Mouse (Mus musculus) G1E (cell line): ENCODE results near the gene Megf6. TPM values are rescaled to one million over a fixed set of nuclear protein-coding genes. Genes with fewer than 3 reads are reported as not detected.

Source experiments
- ATAC-seq: 2 replicates; pipeline ENCODE4 v1.8.0; 2016; ENCODE audit warnings: mild to moderate bottlenecking; ENCODE audit not compliant: insufficient number of reproducible peaks, poor library complexity, low FRiP score, severe bottlenecking; ENCODE audit errors: extremely low read depth
- DNase-seq: peaks from one replicate; pipeline ENCODE4 v3.0.0; 2012; ENCODE audit warnings: low spot score
- H3K27me3 ChIP-seq: 2 replicates; pipeline ENCODE4 v1.6.1; 2012; ENCODE audit warnings: mild to moderate bottlenecking, low read length, inconsistent platforms; ENCODE audit not compliant: insufficient read depth
- H3K36me3 ChIP-seq: replicated peaks from 2 replicates; pipeline ENCODE3; 2012; ENCODE audit warnings: mild to moderate bottlenecking, inconsistent platforms
- H3K4me1 ChIP-seq: 2 replicates; pipeline ENCODE4 v1.6.1; 2012; ENCODE audit warnings: low read depth, low read length, inconsistent platforms, mixed read lengths; ENCODE audit not compliant: insufficient read depth
- H3K4me3 ChIP-seq: 2 replicates; pipeline ENCODE4 v1.5.1; 2012; ENCODE audit warnings: low read depth, mild to moderate bottlenecking, inconsistent platforms, low read length, moderate library complexity, mixed read lengths
- H3K9me3 ChIP-seq: replicated peaks from 2 replicates; pipeline ENCODE4 v1.6.1; 2012; ENCODE audit warnings: inconsistent platforms
- CTCF ChIP-seq: IDR thresholded peaks from 2 replicates; pipeline ENCODE4 v1.5.1; 2012; ENCODE audit warnings: low read depth, low read length, inconsistent platforms, mixed read lengths
- GATA1 ChIP-seq: IDR thresholded peaks from 2 replicates; pipeline ENCODE4 v1.6.1; 2012; ENCODE audit warnings: borderline replicate concordance, low read length, inconsistent platforms, mixed read lengths
- GATA2 ChIP-seq: IDR thresholded peaks from 2 replicates; pipeline ENCODE4 v1.6.1; 2012; ENCODE audit warnings: low read depth, low read length, inconsistent platforms, borderline replicate concordance
- POLR2AphosphoS5 ChIP-seq: IDR thresholded peaks from 2 replicates; pipeline ENCODE4 v1.6.1; 2012; ENCODE audit warnings: low read depth, low read length, inconsistent platforms; ENCODE audit not compliant: insufficient replicate concordance
- TAL1 ChIP-seq: conservative IDR thresholded peaks from 2 replicates; pipeline ENCODE4 v1.6.1; 2012; ENCODE audit warnings: low read depth, low read length, inconsistent platforms, mixed read lengths
- polyA plus RNA-seq: library from polyadenylated mRNA; stranded (reverse); fragments of >175 nt; gene quantifications from 2 replicates; pipeline ENCODE4 v1.2.3, GENCODE M21; 2012
- total RNA-seq, 2 experiments: library from RNA; stranded (forward) in 1 of 2; stranded (reverse) in 1 of 2; fragments of 200-1000 nt in 1 of 2; fragments of >200 nt in 1 of 2; fragmentation: Nextera tagmentation in 1 of 2; gene quantifications; 2 replicates each; pipeline ENCODE4 v1.2.3; 2014 to 2017

Gene Megf6
- total RNA-seq (2014; fragmentation: Nextera tagmentation) (not detected in 2 replicates), total RNA-seq (2017) (0.05 and 0.23 TPM in 2 replicates), polyA plus RNA-seq (0.01 and 0.07 TPM in 2 replicates)

DNA sequence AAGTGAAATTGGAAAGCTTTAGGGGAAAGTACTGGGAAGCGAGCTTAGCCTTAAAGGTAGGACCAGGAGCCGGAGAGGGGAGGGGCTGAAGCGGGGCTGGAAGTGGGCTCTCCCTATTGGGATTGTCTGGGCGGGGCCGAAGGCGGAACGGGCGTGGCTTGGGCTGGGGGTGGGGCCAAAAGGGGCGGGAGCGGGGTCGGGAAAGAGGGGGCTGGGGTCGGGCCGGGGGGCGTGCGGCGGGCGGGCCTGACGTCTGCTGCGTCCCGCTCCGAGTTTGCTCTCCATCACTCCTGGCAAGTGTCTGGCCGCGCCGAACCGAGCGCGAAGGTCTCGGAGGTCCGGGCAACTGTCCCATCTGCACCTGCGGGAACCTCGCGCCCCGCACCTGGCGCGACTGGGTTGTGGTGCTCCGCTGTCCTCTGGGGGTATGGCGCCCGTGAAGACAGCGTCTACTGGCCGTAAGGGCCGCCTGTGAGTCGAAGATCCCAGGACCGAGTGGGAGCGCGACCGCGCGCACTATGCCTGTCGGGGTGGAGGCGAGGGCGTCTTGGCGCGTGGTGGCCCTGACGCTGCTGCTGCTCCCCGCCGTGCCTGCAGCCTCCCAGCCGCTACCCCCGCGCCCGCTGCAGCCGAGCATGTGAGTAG is at the start of gene Megf6:
Megf6 (plus strand) TSS at position 225 of the 645 bp plus-strand sequence.
- Histone ChIP-seq H3K4me1 (no peaks in the 10 kb centered on the region), H3K4me3 (no peak within 1 kb of the TSS; the same call in 1 of the 2 replicates), H3K9me3 (peaks cover 56% of the 10 kb centered on the region), H3K36me3 (no peaks in the 10 kb centered on the region), H3K27me3 (no peaks in the 10 kb centered on the region)
- TF ChIP-seq POLR2AphosphoS5 (no peak), GATA2 (no peak), TAL1 (no peak), CTCF (no peak), GATA1 (no peak)
- DNase-seq, result no peak
- no peak for ATAC-seq

DNA sequence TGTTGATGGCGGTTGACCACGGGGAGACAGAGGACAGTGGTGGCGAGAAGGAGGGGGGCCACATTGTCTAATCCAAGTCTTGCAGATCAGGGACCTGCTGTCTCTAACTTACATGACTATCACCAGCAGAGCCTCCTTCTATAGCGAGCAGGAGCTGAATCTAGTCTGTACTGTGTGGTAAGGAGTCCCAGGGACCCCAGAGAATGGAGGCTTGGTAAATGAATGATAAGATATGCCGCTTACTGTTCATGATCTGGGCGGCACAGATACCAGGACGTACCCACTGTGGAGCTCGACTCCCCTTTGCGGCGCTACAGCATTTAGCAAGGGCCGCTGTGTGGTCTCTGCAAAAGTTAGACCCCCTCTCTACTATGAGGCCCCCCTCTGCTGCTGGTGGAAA is 48.7 kb upstream of the Megf6 start:
- H3K4me3 ChIP-seq, result no peak overlapping the region
- no peaks in the 10 kb centered on the region for H3K4me1 ChIP-seq
- no peaks in the 10 kb centered on the region for H3K27me3 ChIP-seq
- peaks cover 20% of the 10 kb centered on the region for H3K9me3 ChIP-seq
- no peaks in the 10 kb centered on the region for H3K36me3 ChIP-seq
- DNase-seq (no peak), ATAC-seq (no peak)
- no peak for TF ChIP-seq GATA1
- no peak for TF ChIP-seq GATA2
- TF ChIP-seq POLR2AphosphoS5, result no peak
- TF ChIP-seq TAL1, result no peak
- no peak for TF ChIP-seq CTCF

DNA sequence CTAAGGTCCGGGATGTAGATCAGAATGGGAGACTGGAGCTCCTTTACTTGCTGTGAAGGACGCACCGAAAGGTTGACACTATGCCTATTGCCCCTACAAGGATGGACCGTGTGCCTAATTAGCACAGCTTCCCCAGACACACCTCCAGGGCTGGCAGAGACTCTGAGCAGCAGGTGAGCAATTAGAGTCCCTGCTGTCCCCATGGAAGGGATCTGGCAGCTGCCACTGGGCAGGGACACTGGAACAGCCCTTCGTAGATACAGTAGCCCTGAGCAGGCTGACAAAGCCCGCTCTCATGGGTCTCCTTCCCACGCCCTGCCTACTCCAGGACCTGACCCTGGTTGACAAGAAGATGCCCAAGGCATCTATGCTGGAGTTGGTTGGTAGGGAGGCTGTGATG is 48.2 kb upstream of the Megf6 start:
- DNase-seq (no peak), ATAC-seq (no peak)
- Histone ChIP-seq H3K4me1 (no peaks in the 10 kb centered on the region), H3K27me3 (no peaks in the 10 kb centered on the region), H3K36me3 (no peaks in the 10 kb centered on the region), H3K9me3 (peaks cover 16% of the 10 kb centered on the region), H3K4me3 (no peak overlapping the region)
- TF ChIP-seq POLR2AphosphoS5 (no peak), TAL1 (no peak), GATA2 (no peak)

DNA sequence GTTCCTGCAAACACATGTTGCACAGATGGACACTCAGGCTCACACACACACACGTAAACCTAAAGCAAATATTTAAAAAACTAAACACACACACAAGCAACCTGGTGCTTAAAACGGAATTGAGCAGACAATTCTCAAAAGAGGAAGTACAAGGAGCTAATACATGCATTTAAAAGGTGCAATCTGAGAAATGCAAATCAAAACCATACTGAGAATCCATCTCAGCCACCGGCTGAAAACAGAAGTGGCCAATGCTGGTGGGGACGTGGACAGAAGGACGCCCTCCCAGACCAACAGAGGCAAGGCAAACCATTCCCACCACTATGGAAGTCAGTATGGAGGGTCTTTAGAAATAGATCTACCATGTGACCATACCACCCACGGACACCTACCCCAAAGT is 47.0 kb upstream of the Megf6 start:
- Histone ChIP-seq H3K4me3 (no peak overlapping the region), H3K27me3 (no peaks in the 10 kb centered on the region), H3K36me3 (no peaks in the 10 kb centered on the region), H3K9me3 (peaks cover 14% of the 10 kb centered on the region), H3K4me1 (no peaks in the 10 kb centered on the region)
- ATAC-seq (no peak), DNase-seq (no peak)
- TF ChIP-seq POLR2AphosphoS5 (no peak), TAL1 (no peak), CTCF (no peak), GATA2 (no peak), GATA1 (no peak)

DNA sequence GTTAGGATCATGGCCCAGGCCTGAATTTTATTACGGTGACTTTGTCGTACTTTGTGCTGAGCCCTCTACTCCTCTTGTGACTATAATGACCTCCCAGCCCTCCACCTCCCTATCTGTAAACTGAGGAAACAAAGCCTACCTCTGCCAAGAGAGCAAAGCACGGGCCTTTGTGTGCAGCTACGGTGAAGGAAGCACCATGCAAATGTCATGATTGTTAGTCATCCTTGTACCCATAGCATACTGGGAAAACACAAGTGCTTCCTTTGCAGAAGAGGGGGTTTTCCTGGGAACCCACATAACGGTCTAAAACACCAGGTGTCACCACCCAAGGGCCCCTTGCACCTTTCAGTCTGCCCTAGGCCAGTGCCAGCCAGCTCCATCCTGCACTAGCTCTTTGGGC is 45.3 kb upstream of the Megf6 start:
- no peaks in the 10 kb centered on the region for H3K36me3 ChIP-seq
- DNase-seq, result no peak
- peaks cover 12% of the 10 kb centered on the region for H3K9me3 ChIP-seq
- ATAC-seq, result no peak
- TF ChIP-seq POLR2AphosphoS5 (no peak), CTCF (no peak), GATA1 (no peak), GATA2 (no peak), TAL1 (no peak)
- H3K27me3 ChIP-seq, result no peaks in the 10 kb centered on the region
- H3K4me1 ChIP-seq, result no peaks in the 10 kb centered on the region
- no peak overlapping the region for H3K4me3 ChIP-seq

DNA sequence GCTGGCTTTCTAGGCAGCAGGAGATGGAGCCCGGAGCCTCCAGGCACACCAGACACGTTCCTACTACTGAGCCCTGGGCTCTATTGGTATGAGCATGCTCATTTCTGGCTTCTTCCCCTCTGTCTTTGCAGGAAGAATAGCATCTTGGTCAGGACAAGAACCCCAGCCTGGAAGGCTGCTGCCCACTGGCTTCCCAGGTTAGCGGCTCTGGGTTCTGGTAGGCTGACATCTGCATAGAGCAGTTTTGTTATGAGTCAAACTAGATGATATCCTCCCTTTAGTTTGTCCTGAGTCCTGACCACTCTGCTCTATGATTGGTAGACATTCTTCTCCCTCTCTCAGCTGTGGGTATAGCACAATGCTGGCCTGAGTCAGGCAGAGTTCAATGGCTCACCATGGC is 43.3 kb upstream of the Megf6 start:
- peaks cover 9% of the 10 kb centered on the region for H3K9me3 ChIP-seq
- DNase-seq (no peak), ATAC-seq (no peak)
- TF ChIP-seq TAL1, result no peak
- TF ChIP-seq POLR2AphosphoS5, result no peak
- no peak for TF ChIP-seq GATA1
- TF ChIP-seq GATA2, result no peak
- no peak for TF ChIP-seq CTCF
- H3K4me3 ChIP-seq, result no peak overlapping the region
- H3K4me1 ChIP-seq, result no peaks in the 10 kb centered on the region
- no peaks in the 10 kb centered on the region for H3K36me3 ChIP-seq
- no peaks in the 10 kb centered on the region for H3K27me3 ChIP-seq
